22 mouse cellular contexts compared by ENCODE assay signal in the genomic region with DNA sequence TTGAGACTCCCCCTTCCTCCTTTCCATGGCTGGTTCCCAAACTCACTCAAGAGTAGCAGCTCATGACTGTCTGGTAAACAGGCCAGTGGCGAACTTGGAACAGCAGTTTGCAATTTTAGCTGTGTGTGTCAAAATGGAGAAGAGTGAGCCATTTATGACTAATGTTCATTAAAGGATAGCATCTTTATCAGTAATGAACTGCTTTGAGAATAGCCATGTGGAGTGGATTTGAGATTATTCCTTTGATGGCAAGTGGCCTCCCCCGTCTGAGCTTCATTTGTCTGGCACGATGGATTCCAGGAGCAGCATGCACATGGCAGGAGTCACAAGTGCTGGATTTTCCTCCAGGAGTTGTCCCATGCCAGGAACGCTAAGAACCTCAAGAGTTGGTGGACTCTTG.
DNase-seq lines count a peak whose midpoint lies in the region; ATAC-seq and TF ChIP-seq lines count a peak whose summit lies in the region.
"Had no signal": no experiment of that assay in that cellular context is flagged by ENCODE, and none has a peak within 500 bp of the region (broad histone marks: within the 10 kb centered on the region; RNA-seq: fewer than 3 reads in every experiment).

No protein-coding gene starts in this region.

- peak; percentile 67 for ATAC-seq in lung, embryonic 14.5 days (ENCODE audit: insufficient read depth)
- peak; percentile 52; the same call in 1 of the 2 replicates for ATAC-seq in lung, postnatal 0 days
- ATAC-seq: forebrain, embryonic 13.5 days; forebrain, embryonic 16.5 days; Patski had no signal

- no peak for TF ChIP-seq POLR2A in lung, adult 2 months (IDR thresholded peaks at IDR 0.05; ENCODE audit: borderline replicate concordance, extremely low read depth, low read depth, low read length)

- no peak overlapping the region for H3K4me2 ChIP-seq in lung, embryonic 14.5 days
- H3K4me2 ChIP-seq in lung, postnatal 0 days (replicated peaks; ENCODE audit: low read depth, low read length): no peak overlapping the region
- H3K4me2 ChIP-seq: forebrain, embryonic 13.5 days; heart, embryonic 11.5 days; hindbrain, embryonic 13.5 days had no signal

- no peaks in the 10 kb centered on the region for H3K36me3 ChIP-seq in lung, embryonic 14.5 days (ENCODE audit: insufficient read depth)
- no peaks in the 10 kb centered on the region for H3K36me3 ChIP-seq in lung, postnatal 0 days (ENCODE audit: insufficient read depth, low read length)
- H3K36me3 ChIP-seq: forebrain, embryonic 10.5 days; hindbrain, embryonic 10.5 days; hindbrain, embryonic 13.5 days had no signal

- DNase-seq in heart, adult 11 months: peak; percentile 44
- no peak for DNase-seq in heart, postnatal 14 days
- DNase-seq in lung, embryonic 14.5 days: peak; percentile 89
- no peak for DNase-seq in lung, adult 2 months
- peak; percentile 56 for DNase-seq in lung, postnatal 0 days (ENCODE audit: low spot score)
- DNase-seq in lung, postnatal 14 days: no peak
- no peak for DNase-seq in thymus, postnatal 0 days (ENCODE audit: low spot score)
- DNase-seq: adrenal gland, postnatal 10 days; adrenal gland, postnatal 36 days; cerebellum, adult 18-20 months; cerebellum, adult 9-10 months; cerebellum, postnatal 14 days; gastrocnemius, postnatal 10 days; gastrocnemius, postnatal 36 days; heart, postnatal 36 days had no signal

- no peak for TF ChIP-seq EP300 in lung, postnatal 0 days (IDR thresholded peaks at IDR 0.05)

- no peak for TF ChIP-seq CTCF in lung, embryonic 14.5 days (IDR thresholded peaks at IDR 0.05; ENCODE audit: low read depth)
- TF ChIP-seq CTCF in lung, adult 2 months (IDR thresholded peaks at IDR 0.05; ENCODE audit: insufficient read depth, low read length): no peak
- TF ChIP-seq CTCF in lung, postnatal 0 days (IDR thresholded peaks at IDR 0.05): no peak

- no peaks in the 10 kb centered on the region for H3K9me3 ChIP-seq in lung, embryonic 14.5 days (ENCODE audit: low read depth, low read length)
- H3K9me3 ChIP-seq in lung, postnatal 0 days (ENCODE audit: low read length): no peaks in the 10 kb centered on the region
- H3K9me3 ChIP-seq: forebrain, embryonic 10.5 days; forebrain, embryonic 13.5 days; hindbrain, embryonic 10.5 days; hindbrain, embryonic 13.5 days had no signal

- no peak overlapping the region for H3K9ac ChIP-seq in lung, embryonic 14.5 days
- H3K9ac ChIP-seq in lung, postnatal 0 days (replicated peaks; ENCODE audit: low read depth): no peak overlapping the region
- H3K9ac ChIP-seq: forebrain, embryonic 13.5 days; hindbrain, embryonic 13.5 days had no signal

- H3K27ac ChIP-seq in lung, embryonic 14.5 days (ENCODE audit: low read depth): no peak overlapping the region; the same call in 1 of the 2 replicates
- no peak overlapping the region for H3K27ac ChIP-seq in lung, postnatal 0 days (ENCODE audit: low read length)
- H3K27ac ChIP-seq: forebrain, embryonic 10.5 days; forebrain, embryonic 13.5 days; hindbrain, embryonic 10.5 days; hindbrain, embryonic 13.5 days had no signal

- H3K4me1 ChIP-seq in lung, embryonic 14.5 days (ENCODE audit: insufficient read depth): no peaks in the 10 kb centered on the region; the same call in 1 of the 2 replicates
- H3K4me1 ChIP-seq in lung, adult 2 months (ENCODE audit: control insufficient read depth, insufficient read depth, low read length): no peaks in the 10 kb centered on the region
- no peaks in the 10 kb centered on the region for H3K4me1 ChIP-seq in lung, postnatal 0 days (ENCODE audit: insufficient read depth, low read depth, low read length)

- intact Hi-C loops in heart, postnatal 14 days (cut with DNase I): no loop called here

- no peaks in the 10 kb centered on the region for H3K27me3 ChIP-seq in lung, embryonic 14.5 days (ENCODE audit: insufficient read depth, low read length)
- H3K27me3 ChIP-seq in lung, postnatal 0 days (replicated peaks; ENCODE audit: insufficient read depth, low read length): no peaks in the 10 kb centered on the region
- H3K27me3 ChIP-seq: forebrain, embryonic 13.5 days; hindbrain, embryonic 13.5 days; Patski had no signal

- WGBS in lung, embryonic 14.5 days: 32% methylated on average over 4 of the region's 4 CpGs
- 60% methylated on average over 4 of the region's 4 CpGs for WGBS in lung, adult 2 months
- 48% methylated on average over 4 of the region's 4 CpGs for WGBS in lung, postnatal 0 days

- no peak overlapping the region for H3K4me3 ChIP-seq in lung, embryonic 14.5 days (ENCODE audit: low read depth, low read length)
- H3K4me3 ChIP-seq in lung, adult 2 months (replicated peaks; ENCODE audit: extremely low read depth, low read depth, low read length): no peak overlapping the region
- no peak overlapping the region for H3K4me3 ChIP-seq in lung, postnatal 0 days (ENCODE audit: low read depth, low read length)
- H3K4me3 ChIP-seq: forebrain, embryonic 10.5 days; forebrain, embryonic 13.5 days; hindbrain, embryonic 10.5 days; hindbrain, embryonic 13.5 days had no signal

Comparison
In these comparisons a context has a peak if more than half of its experiments do, and no peak if none do; other contexts are left out.
1. DNase-seq: peak in heart, adult 11 months (single experiment), lung, embryonic 14.5 days (single experiment) and lung, postnatal 0 days (single experiment); none in heart, postnatal 14 days (0 of 2), lung, adult 2 months (single experiment), lung, postnatal 14 days (single experiment) and thymus, postnatal 0 days (single experiment).